Mouse (Mus musculus): ENCODE measurements around the gene Tkt.
"Not testable (repeated sequence)": the region's sequence is repeated elsewhere in the genome, so short reads cannot be mapped to it uniquely, and the experiment has no call there.

The Tkt gene

DNA sequence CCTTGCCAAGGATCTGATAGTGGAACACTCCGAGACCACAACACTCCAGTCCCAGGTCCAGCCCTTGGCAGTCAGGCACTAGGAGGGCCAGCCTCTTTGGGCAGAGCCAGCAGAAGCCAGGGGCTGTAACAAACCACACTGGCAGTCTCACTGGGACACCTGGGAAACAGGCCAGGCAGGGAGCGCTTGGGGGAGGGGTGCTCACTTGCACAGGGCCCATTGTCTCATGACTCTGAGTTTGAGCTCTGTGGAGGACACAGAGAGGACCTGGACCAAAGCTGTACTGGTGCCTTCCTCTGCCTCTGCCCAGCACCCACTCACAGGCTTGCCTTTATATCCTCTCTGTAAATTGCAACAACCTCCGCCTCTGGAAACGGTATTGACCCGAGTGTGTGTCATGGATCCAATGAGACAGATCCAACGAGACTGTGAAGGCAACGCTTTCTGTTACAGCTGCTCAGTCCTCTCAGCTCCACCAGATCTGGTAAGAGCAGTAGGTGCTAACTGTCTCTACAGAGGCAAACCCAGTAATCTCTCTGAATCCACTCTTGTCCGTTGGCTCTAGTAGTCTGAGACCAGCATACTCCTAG, at the start of gene Tkt:
TSS of gene Tkt (plus strand) at position 229 of the 590 bp plus-strand sequence.
- peak in 1 of 2 experiments; percentile 30 for DNase-seq

DNA sequence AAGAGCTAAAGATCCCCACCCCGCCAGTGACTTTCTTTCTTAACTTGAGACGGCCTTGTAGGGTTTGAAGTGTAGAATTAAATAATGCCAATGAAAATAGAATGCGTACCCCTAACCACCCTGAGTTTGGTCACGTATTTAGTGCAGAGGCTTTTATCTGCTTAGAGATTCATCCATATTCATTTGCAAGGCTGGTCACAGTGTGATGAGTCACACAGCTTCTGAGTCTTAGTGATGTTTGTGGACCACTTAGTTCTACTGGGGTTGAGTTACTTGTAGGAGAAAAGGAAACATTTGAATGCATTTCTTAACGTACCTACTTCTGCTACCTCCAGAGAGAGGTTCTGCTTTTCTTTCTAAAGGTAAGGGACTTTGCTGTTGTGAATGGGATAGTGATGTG, 43.2 kb upstream of the Tkt start:
- DNase-seq, result no peak

DNA sequence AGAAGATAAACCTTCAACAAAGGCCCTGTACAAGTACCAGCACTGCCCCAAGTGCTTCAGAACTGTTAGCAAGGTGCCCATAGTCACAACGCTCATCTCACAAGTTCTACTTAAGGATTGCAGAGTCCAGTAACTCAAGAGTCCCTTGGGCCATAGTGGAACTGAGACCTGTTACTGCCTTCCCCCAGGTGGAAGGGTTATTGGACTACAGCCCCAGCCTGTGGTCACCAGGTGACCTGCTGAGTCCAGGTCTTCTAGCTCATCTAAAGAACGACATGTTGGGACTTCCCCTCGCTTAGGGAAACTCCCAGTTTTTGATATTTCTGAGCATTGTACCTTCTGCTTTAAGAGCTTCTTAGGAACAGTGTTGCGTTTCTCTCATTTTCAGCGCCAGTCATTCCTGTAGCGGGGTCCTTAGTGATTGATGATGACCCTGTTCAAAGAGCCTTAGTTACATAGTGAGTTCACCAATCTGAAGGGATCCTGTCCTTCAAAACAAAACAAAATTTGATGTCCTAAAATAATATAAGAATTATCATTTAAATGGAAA, 37.9 kb upstream of the Tkt start:
- no peak for DNase-seq

DNA sequence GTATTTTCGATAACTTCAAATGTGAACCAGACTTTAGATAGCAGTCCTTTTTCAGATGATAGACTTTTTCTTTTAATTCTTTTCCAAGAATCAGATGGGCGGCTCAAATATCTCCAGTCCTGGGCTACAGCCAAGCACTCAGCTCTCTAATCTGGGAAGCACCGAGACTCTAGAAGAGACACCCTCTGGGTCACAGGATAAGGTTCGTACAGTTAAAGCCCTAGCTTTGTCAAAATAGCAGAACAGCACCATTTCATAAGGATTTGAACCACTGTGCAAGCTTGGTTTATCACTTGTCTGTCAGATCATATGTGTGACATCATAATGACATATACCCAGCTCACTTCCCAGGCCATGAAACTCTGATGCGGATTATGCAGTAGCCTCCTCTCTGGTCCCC, 35.3 kb upstream of the Tkt start:
- no peak for DNase-seq

DNA sequence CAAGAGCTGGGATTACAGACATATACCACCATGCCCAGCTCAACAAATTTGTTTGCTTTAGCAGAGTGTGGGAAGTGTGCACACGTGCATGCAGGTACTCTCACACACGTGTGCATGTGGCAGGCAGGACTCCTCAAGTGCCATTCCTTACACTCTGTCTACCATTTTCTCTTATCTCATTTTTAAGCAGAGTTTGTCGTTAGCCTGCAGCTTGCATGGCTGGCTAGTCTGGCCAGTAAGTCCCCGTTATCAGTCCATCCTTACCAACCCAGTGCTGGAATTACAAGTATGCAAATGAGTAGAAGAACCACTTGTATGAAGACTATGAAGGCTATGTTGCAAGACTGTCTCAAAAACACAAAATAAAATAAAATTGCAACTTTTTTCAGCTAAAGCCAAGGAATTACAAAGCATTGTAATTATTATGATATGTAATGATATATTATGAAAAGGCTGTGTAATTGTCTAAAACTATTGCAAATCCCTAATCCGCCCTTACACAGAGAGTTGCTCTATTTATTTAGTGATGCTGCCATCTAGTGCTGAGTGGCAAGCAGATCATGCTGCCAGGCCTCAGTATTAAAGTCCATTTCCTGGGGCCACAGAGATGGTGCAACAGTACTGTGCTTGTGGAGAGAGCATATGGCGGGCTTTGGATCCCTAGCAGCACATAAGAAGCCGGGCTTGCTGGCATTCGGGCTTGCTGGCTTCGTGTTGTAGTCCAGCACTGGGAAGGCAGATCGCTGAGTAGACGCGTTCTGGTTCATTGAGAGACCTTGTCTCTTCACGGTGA, 32.0 kb upstream of the Tkt start:
- DNase-seq, result no peak

DNA sequence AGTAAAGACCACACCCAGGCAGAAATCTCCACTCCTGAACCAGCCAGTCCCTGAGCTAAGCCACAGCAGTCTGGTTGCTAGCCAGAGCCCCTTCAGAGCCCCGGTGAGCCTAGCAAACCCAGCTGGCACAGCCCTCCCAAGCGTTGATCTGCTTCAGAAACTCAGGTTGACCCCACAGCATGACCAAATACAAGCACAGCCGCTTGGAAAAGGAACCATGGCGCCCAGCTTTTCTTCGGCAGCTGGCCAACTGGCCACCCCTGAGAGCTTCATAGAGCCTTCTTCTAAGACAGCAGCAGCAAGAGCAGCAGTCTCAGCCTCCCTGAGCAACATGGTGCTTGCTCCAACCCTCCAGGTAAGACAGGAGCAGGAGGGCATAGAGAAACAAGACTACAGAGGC, 28.8 kb upstream of the Tkt start:
- no peak for DNase-seq

DNA sequence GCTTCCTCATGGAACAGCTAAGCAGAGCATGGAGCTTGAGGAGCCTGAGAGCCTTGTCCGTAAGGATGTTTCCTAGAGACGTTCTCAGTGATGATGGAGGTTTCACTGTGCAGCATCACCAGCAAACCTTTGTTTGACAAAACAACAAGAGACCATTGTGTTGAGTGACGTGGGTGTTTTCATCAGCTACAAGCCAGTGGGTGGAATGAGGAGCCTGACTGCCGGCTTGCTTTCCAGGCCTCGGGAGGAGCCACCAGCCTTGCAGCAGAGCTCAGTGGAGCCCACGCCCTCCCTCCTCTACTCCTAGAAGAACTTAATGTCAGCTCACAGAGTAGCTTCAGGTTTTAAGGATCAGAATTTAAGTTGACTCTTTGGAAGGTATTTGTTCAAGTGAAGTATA, 24.8 kb upstream of the Tkt start:
- no peak for DNase-seq

DNA sequence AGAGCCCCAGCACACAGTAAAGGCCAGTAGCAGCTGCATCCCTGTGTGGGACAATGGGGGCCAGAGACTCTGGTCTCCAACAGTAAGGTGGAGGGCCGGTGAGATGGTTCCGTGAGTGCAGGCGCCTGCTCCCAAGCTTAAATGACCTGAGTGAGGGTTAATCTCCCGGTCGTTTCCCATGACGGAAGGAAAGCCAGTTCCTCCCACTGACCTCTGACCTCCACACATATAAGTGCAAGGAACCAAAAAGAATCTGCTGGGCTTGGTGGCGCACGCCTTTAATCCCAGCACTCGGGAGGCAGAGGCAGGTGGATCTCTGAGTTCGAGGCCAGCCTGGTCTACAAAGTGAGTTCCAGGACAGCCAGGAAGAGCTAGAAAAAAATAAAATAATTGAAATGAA, 19.8 kb upstream of the Tkt start:
- no peak for DNase-seq

DNA sequence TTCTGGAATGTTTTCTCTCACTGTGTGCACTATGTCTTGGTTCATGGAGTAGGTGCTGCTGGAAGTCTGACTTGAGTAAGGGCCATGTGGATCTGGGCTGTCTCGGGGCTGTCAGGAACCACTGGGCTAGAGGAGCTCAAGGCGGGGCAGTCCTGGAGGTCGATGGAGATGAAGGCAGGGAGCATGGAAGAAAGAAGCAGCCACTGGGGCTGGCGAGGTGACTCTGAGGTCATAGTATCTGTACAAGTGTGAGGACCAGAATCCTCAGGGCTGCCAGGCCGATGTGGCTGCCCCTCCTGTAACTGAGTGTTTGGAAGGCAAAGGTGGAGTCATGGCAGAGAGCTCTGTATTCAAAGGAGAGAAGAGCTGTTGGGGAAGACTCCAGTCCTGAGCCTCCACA, 19.2 kb upstream of the Tkt start:
- no peak for DNase-seq

DNA sequence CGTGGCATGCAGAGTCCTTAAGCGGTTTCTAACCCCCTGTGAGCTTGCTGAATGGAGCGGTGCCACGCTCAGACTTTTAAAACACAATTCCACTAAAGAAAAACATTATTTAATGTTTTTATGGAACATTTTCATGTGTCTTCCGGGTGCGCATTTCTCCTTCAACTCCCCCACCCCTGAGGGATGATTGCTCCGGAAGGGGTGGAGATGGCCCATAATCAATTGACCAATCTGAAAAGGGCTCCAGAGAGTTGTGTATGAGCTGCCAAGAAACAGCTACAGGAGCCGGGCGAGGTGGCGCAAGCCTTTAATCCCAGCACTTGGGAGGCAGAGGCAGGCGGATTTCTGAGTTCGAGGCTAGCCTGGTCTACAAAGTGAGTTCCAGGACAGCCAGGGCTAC, 18.7 kb upstream of the Tkt start:
- no peak for DNase-seq

DNA sequence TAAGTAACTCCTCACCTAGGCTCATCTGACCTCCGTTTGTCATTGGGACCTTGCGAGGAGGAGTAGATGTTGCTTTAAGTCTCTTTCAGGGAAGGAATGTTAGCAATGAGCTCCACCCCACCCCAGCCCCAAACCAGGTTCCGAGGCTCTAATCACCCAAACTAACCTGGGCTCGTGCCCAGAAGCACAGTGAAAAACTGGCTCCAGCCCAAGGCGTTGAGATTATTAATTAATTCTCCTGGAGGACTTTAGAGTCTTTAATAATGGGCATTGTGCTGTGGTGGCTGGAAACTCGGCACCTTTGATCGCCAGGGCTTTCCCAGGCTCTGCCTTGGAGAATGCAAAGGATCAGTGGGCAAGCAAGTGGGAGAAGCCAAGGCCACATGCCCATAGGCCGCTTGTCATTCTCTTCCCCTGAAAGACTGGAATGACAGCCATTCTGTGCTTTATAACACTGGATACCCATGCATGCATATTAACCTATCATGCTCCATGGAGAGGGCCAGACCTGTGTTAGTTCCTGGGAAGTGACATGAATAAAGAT, 17.4 kb upstream of the Tkt start:
- DNase-seq, result no peak

DNA sequence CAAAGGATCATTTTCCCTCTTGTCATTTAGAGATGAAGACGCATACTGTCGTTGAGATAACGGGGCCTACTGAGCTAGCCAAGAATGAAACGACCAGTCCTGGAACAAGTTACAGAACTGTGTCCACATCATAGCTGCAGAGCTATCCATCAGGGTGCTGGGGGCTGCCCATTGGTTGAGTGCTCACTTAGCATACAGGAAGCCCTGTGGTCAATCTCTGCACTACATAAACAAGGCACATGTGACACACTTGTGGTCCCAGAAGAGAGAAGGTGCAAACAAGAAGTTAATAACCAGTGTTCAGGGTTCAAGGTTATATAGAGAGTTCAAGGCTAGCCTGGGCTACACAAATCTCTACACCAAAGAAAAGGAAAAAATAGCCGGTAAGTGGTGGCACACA, 16.7 kb upstream of the Tkt start:
- no peak for DNase-seq

DNA sequence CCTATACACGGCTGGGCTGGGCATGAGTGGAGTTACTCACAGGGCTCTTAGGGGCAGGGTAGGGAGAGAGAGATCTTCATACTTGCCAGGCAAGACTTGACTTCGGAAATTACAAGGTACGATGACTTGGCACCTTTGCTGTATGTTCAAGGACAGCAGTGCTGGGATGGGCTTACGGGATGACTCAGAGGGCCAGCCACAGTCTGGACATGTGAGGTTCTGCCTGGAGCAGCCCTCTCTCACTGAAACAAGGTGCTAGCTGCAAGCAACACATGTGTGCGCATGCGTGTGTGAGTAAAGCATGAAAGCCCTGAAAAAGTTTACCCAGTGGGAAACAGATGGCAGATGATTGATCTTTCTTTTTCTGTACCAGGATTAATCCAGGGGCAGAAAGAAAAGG, 16.3 kb upstream of the Tkt start:
- DNase-seq, result no peak

DNA sequence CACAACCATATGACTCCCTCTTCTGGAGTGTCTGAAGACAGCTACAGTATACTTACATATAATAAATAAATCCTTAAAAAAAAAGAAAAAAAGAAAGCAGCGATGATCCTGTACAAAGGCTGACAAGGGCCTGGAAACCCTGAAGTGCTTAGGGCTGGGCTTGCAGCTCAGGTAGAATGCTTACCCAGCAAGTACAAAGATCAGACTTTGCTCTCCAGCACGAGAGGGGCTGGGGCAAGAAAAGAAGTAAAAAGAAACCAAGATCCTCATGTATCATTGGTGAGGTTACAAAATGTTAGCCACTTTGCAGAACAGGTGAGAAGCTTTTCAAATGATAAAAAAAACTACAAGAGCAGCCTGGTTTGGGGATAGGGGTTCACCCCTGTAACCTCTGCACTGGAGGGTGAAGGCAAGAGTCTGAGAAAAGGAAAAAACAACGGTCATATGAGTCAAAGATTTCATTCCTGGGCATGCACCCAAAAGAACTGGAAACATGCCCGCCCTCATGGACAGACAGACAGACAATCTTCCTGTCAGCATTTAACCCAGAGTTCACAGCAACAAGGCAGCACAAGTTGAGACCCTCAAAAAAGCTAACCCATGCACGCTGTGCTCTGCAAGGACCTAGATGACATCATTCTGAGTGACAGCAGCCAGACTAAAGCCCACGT, 14.2 kb upstream of the Tkt start:
- no peak for DNase-seq

DNA sequence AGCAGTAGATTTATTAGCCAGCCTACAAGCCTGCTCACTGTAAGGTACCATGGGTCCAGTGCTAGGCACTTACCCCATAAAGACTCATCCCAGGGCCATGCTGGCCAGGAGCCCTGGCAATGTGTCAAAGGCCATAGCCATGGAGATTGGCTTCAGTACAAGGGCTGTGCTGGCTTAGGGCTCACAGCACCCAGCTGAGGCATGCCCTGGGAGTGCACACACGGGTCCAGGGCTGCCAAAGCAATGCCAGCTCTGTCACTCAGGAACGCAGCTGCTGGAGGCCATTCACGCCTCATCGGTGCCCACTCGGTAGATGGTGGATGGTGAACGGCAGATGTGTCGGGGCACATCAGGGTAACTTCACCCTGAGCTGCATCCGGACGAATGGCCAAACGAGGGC, 6.6 kb upstream of the Tkt start:
- DNase-seq, result no peak

DNA sequence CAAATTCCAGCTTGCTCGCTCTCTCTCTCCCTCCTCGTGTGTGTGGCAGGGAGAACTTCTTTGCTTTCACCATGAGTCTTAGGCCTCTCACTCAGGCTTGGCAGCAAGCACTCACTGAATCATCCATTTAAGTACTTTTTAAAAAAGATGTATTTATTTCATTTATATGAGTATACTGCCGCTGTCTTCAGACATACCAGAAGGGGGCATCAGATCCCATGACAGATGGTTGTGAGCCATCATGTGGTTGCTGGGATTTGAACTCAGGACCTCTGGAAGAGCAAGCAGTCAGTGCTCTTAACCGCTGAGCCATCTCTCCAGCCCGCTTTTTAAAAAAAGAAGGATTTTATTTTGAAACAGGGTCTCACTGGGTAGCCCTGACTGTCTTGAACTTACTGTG, 4.8 kb upstream of the Tkt start:
- not testable (repeated sequence) for DNase-seq

DNA sequence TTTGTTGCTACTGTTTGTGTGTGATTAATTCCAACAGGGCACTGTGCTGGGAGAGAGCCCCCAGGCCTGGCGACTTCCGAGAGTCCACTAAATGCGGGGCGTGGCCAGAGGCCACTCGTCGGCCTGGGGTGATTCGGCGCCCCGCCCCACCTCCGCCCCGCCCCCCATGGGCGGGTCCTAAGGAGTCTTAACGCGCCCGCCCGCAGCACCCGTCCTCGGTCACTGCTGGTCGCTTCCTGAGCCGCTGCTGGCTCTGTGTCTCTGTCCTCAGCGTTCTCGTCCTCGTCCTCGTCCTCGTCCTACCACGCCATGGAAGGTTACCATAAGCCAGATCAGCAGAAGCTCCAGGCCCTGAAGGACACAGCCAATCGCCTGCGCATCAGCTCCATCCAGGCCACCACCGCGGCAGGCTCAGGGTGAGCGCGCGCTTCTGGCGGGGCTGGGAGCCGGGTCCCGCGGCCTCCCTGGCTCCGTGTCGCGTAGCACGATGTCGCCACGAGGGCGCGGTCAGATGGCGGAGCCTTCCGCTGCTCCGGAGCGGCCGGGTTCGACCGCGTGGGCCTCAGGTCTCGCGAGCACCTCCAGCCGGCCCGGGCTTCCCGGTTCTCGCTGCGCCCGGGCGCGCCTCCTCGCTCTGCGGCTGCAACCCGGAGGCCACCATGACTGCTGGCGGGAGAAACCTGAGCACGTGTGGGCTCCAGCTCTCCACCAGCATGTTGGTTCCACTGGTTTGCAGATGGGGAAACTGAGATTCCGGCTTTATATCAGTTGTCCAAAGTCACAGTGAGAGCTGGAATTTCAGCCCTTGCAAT, 1.0 kb downstream of the Tkt start:
- DNase-seq, result peak; percentile 84 to 86

DNA sequence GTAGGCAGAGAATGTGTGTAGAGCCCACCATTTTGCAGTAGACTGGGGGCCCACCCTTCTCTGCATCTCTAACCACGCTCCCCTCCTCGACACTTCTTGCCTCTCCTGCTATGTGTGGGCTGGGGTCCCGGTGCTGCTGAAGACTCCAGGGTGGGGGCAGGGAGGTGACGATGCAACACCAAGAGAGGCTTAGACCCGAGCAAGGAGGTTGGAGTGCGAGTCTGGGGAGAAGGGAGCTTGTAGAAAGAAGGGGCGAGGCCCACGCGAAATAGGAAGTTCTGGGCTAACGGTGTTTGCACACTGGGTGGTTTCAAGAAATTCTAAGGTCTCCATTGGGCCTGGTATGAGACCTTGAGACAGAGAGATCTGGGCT, 1.6 kb downstream of the Tkt start:
- peak; percentile 24 to 28 for DNase-seq

DNA sequence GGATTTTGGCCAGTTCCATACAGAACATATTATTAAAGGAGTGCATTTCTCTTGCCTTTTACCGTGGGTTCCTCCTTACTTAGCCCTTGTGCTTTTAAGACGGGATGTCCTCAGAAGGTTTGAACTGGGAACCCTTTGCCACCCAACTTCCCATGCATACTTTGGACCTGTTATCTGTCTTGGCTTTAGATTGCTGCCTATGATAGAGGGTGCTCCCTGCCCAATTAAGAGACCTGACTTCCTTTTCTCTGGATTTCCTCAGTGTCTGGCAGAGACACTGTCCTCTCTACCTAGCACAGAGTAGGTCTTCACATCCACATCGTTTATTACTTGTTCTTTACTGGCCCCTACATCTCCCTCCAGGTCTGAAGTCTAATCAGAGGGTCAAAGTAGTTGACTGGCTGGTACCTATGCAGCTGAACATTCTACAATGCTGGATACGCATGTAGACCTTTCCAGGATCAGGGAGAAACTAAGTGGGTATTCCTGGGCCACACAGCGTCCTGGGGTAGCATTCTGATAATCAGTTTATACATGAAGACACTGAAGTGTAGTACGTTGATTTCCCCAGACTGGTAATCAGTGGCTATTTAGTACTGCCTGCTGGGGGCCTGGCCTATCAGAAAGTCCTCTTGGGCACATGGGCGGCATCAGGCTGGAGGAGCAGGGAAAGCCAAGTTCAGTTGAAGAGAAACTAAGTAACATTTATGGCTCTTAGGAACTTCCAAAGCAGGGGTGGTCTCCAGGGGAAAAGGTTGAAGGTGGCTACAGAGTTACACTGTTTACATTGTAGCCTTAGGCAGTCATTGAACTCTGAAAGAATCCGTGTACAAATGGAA, 2.3 kb downstream of the Tkt start:
- DNase-seq, result no peak

DNA sequence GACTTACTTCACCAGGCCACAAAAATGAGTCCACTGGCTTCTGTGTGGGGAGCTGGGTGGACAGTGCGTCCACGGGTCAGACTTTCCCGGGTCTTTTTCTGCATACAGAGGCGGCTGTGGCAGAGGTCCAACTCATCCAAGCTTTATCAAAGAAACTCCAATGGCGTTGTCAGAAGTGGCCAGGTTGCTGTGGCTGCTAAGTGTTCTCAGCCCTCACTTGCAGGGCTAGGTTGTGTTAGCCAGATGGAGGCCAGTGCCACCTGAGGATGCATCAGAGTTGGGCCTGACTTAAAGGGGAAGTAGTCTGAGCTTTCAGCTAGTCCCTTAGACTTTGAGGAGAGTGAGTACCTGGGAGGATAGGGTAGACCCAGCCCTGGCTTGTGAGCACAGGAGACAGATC, 3.4 kb downstream of the Tkt start:
- DNase-seq, result no peak

DNA sequence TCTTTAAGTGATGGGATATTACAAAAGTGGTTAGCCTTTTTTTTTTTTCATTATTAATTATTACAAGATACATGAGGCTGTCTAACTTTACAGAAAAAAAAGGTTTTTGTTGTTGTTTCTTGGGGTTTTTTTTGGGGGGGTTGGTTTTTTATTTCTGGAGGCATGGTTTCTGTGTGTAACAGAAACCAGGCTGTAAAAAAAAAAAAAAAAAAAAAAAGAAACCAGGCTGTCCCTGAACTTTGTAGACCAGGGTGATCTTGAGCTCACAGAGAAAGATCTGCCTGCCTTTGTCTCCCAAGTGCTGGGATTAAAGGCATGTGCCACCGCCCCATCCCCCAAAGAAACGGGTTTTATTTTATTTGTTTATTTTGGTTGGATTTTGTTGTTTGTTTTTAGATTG, 3.8 kb downstream of the Tkt start:
- DNase-seq, result no peak

DNA sequence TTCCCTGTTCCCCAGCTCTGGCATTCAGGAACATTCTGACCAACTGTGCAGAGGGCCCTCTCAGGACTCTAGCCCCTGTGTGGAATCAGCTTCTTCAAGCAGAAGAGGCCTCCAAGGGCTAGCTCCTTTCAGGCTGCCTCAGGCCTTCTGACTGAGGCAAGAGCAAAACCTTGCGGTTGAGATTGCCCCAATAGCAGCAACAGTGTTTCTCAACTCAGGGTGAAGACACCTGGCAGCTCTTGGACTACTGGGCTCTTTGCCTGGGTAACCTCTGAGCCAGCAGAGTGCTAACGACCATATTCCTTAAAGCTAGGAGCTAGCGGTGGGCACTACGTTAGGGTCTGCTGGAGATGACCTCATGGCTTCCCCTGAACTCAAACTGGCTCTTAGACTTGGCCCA, 5.0 kb downstream of the Tkt start:
- no peak for DNase-seq

All from thymus, adult 18-20 months (tissue).